Mouse (Mus musculus) midbrain, postnatal 0 days (tissue): ENCODE measurements around the gene Cbx5. TPM values are rescaled to one million over a fixed set of nuclear protein-coding genes. Genes with fewer than 3 reads are reported as not detected.
"Not testable (repeated sequence)": the region's sequence is repeated elsewhere in the genome, so short reads cannot be mapped to it uniquely, and the experiment has no call there.

Experiments used
- ATAC-seq: fragments of 200-750 bp; cut with Nextera tagmentation; 2 replicates; pipeline ENCODE4 v1.8.0; 2017; ENCODE audit warnings: moderate number of reproducible peaks, mild to moderate bottlenecking, moderate TSS enrichment, moderate library complexity; ENCODE audit not compliant: low FRiP score
- DNase-seq: peaks from one replicate; pipeline ENCODE4 v3.0.0-alpha.2; 2015; ENCODE audit warnings: low spot score
- H3K27ac ChIP-seq: fragments of 300-500 bp; sonication (generic); 2 replicates; pipeline ENCODE4 v1.5.1; 2014; ENCODE audit warnings: low read depth, mild to moderate bottlenecking, low read length, mixed read lengths
- H3K27me3 ChIP-seq: fragments of 300-500 bp; sonication (generic); 2 replicates; pipeline ENCODE4 v1.6.1; 2014; ENCODE audit warnings: low read length, control low read depth, mixed read lengths; ENCODE audit not compliant: insufficient read depth
- H3K36me3 ChIP-seq: fragments of 300-500 bp; sonication (generic); 2 replicates; pipeline ENCODE4 v1.6.1; 2014; ENCODE audit warnings: low read length, control low read depth, mixed read lengths; ENCODE audit not compliant: insufficient read depth
- H3K4me1 ChIP-seq: fragments of 300-500 bp; sonication (generic); 2 replicates; pipeline ENCODE4 v1.6.1; 2014; ENCODE audit warnings: mild to moderate bottlenecking, control low read depth, antibody characterized with exemption, low read length, mixed read lengths; ENCODE audit not compliant: insufficient read depth
- H3K4me2 ChIP-seq: fragments of 300-500 bp; sonication (generic); 2 replicates; pipeline ENCODE4 v1.6.1; 2014; ENCODE audit warnings: low read depth, mild to moderate bottlenecking, low read length, mixed read lengths; ENCODE audit not compliant: poor library complexity, severe bottlenecking
- H3K4me3 ChIP-seq: fragments of 300-500 bp; sonication (generic); 2 replicates; pipeline ENCODE4 v1.5.1; 2014; ENCODE audit warnings: low read depth, mild to moderate bottlenecking, low read length, moderate library complexity
- H3K9ac ChIP-seq: fragments of 300-500 bp; sonication (generic); replicated peaks from 2 replicates; pipeline ENCODE4 v1.6.1; 2014; ENCODE audit warnings: mild to moderate bottlenecking, low read length, moderate library complexity, mixed read lengths; ENCODE audit not compliant: poor library complexity, severe bottlenecking
- H3K9me3 ChIP-seq: fragments of 300-500 bp; sonication (generic); 2 replicates; pipeline ENCODE4 v1.6.1; 2016; ENCODE audit warnings: low read length, control low read depth
- CTCF ChIP-seq: IDR thresholded peaks from 2 replicates; pipeline ENCODE4 v1.5.1; 2016; ENCODE audit warnings: antibody characterized with exemption, mild to moderate bottlenecking
- whole genome bisulfite sequencing: fragments of 180-500 bp; shearing (Covaris S2); extraction: QIAGEN DNeasy Blood & Tissue Kit; methylation state at CpG from one replicate; pipeline ENCODE4 v1.1.7; 2014; 5-methylcytosine and 5-hydroxymethylcytosine counted together
- polyA plus RNA-seq: library from polyadenylated mRNA; unstranded; fragments of >200 nt; fragmentation: Nextera tagmentation; extraction: Ambion mirVana; gene quantifications from 2 replicates; pipeline ENCODE4 v1.2.1, GENCODE M21; 2015
- total RNA-seq: library from RNA; depleted of rRNA; stranded (reverse); fragments of >200 nt; gene quantifications from 2 replicates; pipeline ENCODE4 v1.2.3, GENCODE M21; 2014

The Cbx5 gene
- total and polyA plus RNA-seq, 2 experiments from 2014 or later: 106 to 190 TPM

DNA sequence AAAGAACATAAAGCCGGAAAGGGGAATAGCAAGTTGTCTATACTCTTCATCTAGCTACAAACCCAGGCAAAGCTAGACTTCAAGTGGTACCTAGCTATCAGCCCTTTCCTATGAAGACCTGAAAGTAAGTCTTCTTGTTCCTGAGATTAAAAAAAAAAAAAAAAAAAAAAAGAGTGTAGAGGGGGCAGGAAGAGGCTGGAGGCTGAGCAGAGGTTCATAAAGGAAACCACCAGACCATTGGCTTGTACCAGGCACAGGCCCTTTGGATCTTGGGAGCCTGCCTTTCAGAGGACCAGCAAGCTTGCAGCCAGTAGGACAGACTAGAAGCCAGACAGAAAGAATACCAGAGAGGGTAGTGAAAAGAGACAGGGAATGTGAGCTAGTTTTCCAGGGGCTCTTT lies 13.7 kb upstream of the Cbx5 start:
- DNase-seq: no peak
- WGBS: 96% methylated on average over 1 of the region's 1 CpGs
- ATAC-seq: no peak
- H3K36me3 ChIP-seq: peaks cover 10% of the 10 kb centered on the region; the same call in 1 of the 2 replicates
- H3K4me1 ChIP-seq: no peaks in the 10 kb centered on the region
- no peak overlapping the region for H3K27ac ChIP-seq
- no peak for TF ChIP-seq CTCF
- peaks cover 2% of the 10 kb centered on the region for H3K27me3 ChIP-seq
- no peak overlapping the region for H3K4me2 ChIP-seq
- H3K9ac ChIP-seq: no peak overlapping the region
- no peak overlapping the region for H3K4me3 ChIP-seq
- H3K9me3 ChIP-seq: no peaks in the 10 kb centered on the region

DNA sequence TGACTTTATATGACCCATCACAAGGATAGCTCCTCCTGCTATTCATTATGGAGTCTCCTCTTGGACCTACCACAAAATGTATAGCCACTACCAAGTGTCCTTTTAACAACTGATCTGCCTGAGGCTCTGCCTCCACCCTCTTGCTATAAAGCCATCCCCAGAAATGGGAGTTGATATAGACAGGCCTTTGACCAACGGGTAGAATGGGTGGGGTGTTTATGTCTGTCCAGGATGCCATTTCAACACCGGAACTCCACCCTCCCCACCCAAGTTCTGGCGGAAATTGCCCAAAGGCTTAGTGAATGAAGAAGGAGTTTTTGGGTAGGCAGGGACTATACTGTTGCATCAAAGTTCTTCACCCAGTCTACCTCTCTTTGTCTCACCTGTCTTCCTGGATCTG lies 13.0 kb upstream of the Cbx5 start:
- H3K27me3 ChIP-seq: no peaks in the 10 kb centered on the region
- no peak for TF ChIP-seq CTCF
- ATAC-seq: no peak
- peaks cover 17% of the 10 kb centered on the region for H3K36me3 ChIP-seq
- H3K27ac ChIP-seq: no peak overlapping the region
- no peaks in the 10 kb centered on the region for H3K9me3 ChIP-seq
- H3K4me2 ChIP-seq: no peak overlapping the region
- H3K4me3 ChIP-seq: no peak overlapping the region
- DNase-seq: no peak
- no peak overlapping the region for H3K9ac ChIP-seq
- WGBS: 88% methylated on average over 3 of the region's 3 CpGs
- no peaks in the 10 kb centered on the region for H3K4me1 ChIP-seq

DNA sequence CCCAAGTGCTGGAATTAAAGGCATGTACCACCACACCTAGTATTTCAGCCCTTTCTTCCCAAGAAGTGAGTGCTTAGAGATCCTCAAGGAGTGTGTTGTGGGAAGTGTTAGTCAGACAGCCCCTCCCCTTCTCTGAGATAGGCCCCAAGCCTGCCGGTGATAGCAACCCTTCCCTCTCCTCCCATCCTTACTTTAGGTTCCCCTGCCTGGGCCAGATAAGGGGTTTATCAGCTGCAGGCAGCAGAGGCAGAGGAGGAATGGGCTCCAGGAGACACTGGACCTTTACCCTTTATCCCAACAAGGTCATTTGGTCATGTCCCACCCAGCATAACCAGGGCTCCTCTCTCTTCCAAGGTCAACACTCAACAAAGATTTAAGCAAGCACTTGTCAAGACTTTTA lies 12.0 kb upstream of the Cbx5 start:
- Histone ChIP-seq H3K4me2 (no peak overlapping the region), H3K9me3 (no peaks in the 10 kb centered on the region), H3K4me1 (no peaks in the 10 kb centered on the region), H3K36me3 (peaks cover 26% of the 10 kb centered on the region), H3K9ac (no peak overlapping the region), H3K4me3 (no peak overlapping the region), H3K27ac (no peak overlapping the region), H3K27me3 (no peaks in the 10 kb centered on the region)
- 76% methylated on average over 1 of the region's 1 CpGs for WGBS
- no peak for DNase-seq
- TF ChIP-seq CTCF: no peak
- ATAC-seq: no peak

DNA sequence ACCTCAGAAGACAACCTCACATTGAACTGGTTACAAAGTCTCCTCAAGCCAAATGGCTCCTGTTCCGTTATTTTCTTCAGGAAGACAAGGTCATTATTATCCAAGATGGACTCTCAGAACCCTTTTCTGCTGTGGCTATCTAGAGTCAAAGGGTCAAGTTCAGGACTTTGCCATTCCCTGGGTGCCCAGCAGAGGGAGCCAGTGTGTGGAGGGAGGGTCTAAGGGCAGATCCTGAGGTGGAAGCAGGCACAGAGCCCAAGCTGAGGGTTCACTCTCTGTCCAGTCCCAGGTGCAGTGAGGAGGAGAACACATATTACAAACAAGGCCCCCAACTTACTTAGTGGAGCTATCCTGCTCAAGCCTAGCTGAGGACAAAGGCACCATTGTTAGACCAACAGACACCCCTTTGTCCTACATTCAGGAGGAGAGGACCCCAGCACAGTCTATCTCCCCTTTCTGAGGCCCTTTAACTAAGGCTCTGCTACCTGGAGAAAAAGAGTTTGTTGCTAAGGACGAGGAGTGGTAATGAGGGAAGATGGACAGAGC lies 10.7 kb upstream of the Cbx5 start:
- Histone ChIP-seq H3K36me3 (peaks cover 35% of the 10 kb centered on the region), H3K27me3 (no peaks in the 10 kb centered on the region), H3K9ac (no peak overlapping the region), H3K4me2 (no peak overlapping the region), H3K9me3 (no peaks in the 10 kb centered on the region), H3K27ac (no peak overlapping the region), H3K4me1 (no peaks in the 10 kb centered on the region), H3K4me3 (no peak overlapping the region)
- DNase-seq: no peak
- no peak for ATAC-seq
- peak; percentile 77 for TF ChIP-seq CTCF
- 37% methylated on average over 2 of the region's 2 CpGs for WGBS

DNA sequence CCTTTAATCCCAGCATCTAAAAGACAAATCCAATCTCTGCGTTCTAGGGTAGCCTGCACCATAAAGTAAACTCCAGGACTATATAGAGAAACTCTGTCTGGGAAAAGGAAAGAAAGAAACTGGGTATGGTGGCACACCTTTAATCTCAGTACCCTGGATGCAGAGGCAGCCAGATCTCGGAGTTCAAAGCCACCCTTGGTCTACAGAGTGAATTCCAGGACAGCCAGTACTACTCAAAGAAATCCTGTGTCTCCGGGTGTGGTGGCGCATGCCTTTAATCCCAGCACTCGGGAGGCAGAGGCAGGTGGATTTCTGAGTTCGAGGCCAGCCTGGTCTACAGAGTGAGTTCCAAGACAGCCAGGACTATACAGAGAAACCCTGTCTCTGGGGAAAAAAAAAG lies 9.9 kb upstream of the Cbx5 start:
- not testable (repeated sequence) for H3K27me3 ChIP-seq, H3K9me3 ChIP-seq, H3K4me3 ChIP-seq, DNase-seq, ATAC-seq, H3K4me2 ChIP-seq, H3K4me1 ChIP-seq, H3K9ac ChIP-seq, H3K27ac ChIP-seq
- 96% methylated on average over 6 of the region's 6 CpGs for WGBS
- H3K36me3 ChIP-seq: peaks cover 38% of the 10 kb centered on the region

DNA sequence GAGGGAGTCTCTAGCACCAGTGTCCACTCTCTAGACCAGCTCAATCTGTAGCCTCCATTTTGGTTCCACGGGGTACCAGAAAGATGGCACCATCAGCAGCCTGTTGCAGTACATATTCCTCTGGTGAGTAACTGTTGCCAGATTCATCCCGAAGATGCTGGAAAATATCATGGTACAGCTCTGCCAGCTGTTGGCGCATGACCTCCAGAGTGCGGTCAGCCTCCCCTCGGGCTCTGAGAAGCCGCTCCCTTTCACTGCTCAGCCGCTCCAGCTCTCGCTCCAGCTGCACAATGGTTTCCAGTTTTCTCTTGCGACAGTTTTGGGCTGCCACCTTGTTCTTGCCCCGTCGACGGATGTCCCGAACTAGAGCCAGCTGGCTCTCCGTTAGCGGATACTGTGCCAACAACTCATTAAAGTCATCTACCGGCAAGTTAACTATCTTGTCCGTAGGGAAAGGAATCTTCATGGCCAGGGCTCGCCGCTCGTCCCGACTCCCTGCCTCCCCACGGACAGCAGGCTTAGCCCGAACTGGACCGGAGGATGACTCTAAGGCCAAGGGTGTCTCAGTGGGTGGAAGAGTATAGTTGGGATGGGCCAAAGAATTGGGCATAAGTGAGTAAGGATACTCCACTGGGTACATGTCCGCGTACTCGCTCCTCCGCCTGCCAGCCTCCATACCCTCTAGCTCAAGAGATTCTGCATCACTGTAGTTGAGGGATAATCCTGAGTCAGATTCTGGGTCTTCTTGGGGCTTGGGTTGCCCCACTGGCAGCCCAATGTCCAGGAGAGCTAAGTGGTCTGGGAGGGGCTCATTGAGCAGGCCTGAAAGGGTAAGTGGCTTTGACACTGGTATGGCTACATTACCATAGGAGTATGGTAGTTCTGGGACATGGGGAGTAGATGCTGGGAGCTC lies 9.0 kb upstream of the Cbx5 start:
- Histone ChIP-seq H3K4me1 (no peaks in the 10 kb centered on the region), H3K27ac (no peak overlapping the region), H3K9me3 (no peaks in the 10 kb centered on the region), H3K4me3 (no peak overlapping the region), H3K9ac (no peak overlapping the region), H3K36me3 (peaks cover 43% of the 10 kb centered on the region), H3K4me2 (no peak overlapping the region), H3K27me3 (no peaks in the 10 kb centered on the region)
- no peak for TF ChIP-seq CTCF
- ATAC-seq: no peak
- DNase-seq: no peak
- WGBS: 83% methylated on average over 28 of the region's 28 CpGs
